Mouse (Mus musculus) retina, adult 2 months (tissue): ENCODE results near the gene Cdhr2.
A peak's percentile ranks its signal among the peaks of the same experiment; 100 is the strongest.

Experiments used
- DNase-seq: peaks from one replicate; pipeline ENCODE4 v3.0.0-alpha.2; 2012; ENCODE audit warnings: low read depth, low spot score

Cdhr2 gene

GRCm38 (mm10) chr13:54692711-54693557 lies 8.3 kb upstream of the Cdhr2 start:
- DNase-seq: no peak

DNA sequence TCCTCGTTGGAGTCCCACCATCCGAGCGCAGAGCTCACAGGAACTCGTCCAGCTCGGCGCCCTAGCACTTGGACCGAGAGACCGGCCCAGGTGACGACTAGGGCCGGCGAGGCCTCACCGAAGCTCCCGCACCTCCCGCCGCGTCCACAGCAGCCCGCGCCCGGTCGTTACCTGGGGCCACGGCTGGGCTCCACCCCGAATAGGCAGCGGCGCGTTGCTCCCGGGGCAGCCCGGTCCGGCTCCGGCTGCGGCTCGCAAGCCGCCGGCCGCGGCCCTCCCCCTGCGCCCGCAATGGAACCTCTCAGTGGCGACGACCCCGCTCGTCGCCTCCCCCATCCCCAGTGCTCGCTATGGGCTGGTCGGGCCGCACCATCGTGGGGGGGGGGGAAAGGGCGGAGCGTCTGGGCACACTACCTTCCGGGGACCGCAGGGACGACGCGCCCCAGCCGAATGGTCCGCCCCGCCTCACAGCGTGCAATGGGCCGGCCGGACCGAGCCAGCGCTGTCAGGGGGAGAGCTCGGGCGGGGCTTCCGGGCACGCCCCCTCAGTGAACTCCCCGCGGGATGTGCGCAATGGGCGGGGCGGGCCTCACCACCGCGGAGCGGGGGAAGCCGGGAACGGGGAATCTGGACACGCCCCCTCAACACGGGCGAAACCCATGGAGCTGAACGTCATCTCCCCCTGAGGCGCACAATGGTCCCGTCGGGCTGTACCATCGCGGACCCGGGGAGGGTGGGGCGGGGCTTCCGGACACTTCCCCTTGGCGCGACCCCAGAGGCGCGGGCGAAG lies 7.5 kb upstream of the Cdhr2 start, which contains the start of gene Rnf44:
TSS of gene Rnf44 (minus strand) at position 350 of the 790 bp plus-strand sequence.
- DNase-seq: peak; percentile 100

GRCm38 (mm10) chr13:54694348-54695060 lies 6.8 kb upstream of the Cdhr2 start:
- no peak for DNase-seq

- DNase-seq: no peak
Observed at GRCm38 (mm10) chr13:54695479-54696230, 5.6 kb upstream of the Cdhr2 start.

- no peak for DNase-seq
Observed at GRCm38 (mm10) chr13:54702507-54702906, 1.2 kb downstream of the Cdhr2 start.

DNA sequence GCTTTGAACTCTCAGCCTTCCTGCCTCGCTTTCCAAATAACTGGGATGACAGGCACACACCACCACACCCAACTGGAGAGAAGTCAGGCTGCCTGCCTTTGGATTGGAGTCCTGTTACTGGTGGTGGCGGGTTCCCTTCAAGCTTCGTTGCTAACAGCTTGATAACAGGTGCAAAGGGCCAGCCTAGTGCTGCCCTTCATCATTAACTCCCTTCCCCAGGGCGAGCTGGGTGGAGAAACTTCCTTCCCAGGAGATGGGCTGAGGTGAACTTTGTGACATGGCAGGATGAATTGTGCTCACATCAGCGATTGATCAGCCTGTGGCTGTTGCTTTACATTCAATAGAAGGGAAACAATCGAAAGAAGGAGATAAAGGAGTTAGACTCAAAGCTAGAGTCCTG lies 3.6 kb downstream of the Cdhr2 start:
- no peak for DNase-seq

- DNase-seq: no peak
Observed at GRCm38 (mm10) chr13:54710866-54711265, 9.6 kb downstream of the Cdhr2 start.

- no peak for DNase-seq
Observed at GRCm38 (mm10) chr13:54714393-54714792, 13.1 kb downstream of the Cdhr2 start.

DNA sequence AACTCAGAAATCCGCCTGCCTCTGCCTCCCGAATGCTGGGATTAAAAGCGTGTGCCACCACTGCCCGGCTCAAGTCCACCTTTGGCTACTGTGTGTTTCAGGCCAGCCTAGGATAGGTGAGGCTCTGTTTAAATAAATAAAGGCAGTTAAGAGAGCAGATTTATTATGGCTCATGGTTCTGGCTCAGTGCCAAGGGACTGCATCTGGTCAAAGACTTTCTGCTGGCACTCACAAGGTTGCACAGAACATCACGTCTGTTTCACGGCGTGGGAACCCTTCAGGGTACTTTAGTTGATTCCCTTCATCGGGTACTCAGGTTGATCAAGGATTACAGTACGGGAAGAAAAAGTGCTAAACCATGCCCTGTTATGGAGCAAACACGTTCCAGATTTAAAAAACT lies 13.7 kb downstream of the Cdhr2 start:
- DNase-seq: no peak

DNA sequence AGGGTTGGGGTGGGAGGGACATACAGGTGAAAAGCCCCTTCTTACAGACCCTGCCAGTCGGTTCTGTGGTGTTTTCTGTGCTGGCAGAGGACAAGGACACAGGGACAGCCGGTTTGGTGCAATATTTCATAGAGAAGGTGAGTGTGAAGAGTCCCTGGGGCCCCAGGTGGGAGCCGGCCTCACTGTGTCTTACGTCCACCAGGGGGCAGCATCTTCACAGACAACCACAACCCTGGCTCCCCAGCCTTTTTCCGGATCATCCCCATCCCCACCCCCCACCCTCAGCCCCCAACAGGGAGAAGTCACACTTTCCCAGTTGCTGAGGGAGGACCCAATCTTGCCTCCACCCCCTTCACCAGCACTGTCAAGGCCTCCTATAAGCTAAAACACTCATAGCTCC lies 15.7 kb downstream of the Cdhr2 start:
- peak; percentile 46 for DNase-seq

- DNase-seq: no peak
Observed at GRCm38 (mm10) chr13:54723143-54723542, 21.9 kb downstream of the Cdhr2 start.

GRCm38 (mm10) chr13:54726131-54726530 lies 24.9 kb downstream of the Cdhr2 start:
- DNase-seq: no peak

GRCm38 (mm10) chr13:54736931-54737330 lies 35.7 kb downstream of the Cdhr2 start:
- DNase-seq: no peak

- no peak for DNase-seq
Observed at GRCm38 (mm10) chr13:54737488-54738212, 36.4 kb downstream of the Cdhr2 start.

DNA sequence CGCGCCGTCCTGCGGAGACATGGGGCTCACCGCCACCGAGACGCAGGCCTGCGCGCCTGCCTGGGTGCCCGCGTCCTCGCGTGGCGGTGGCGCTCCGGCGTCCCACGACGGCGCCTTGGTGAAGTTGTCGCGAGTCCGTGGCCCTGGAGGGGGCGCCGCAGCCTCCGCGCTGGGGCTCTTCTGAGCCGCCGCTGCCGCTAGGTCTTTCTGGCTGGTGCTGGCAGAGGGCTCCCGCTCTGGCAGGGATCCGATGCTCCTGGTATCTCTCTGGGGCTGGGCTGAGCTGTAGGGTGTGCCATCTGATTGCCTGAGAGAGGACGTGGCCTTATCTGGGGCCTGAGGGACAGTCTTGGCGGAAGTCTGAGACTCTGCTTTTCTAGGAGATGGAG lies 36.9 kb downstream of the Cdhr2 start:
- DNase-seq: no peak

DNA sequence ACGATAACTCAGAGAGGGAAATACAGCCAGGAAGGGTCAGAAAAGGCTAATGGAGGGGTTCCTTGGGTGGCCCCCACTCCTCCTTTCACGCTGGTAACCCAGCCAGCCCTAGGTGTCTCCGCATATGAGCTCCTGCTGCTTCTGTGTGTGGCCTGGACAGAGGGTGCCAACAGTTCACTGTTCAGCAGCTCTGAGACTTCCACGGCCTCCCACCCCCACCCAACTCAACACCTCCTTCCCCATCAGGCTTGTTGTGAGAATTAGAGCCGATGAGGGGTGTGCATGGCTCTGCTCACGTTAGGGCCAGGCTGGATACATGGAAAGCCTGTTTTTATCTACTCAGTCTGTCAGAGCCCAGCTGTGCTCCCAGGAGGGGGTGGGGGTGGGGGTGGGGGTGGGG lies 44.8 kb downstream of the Cdhr2 start:
- DNase-seq: no peak

DNA sequence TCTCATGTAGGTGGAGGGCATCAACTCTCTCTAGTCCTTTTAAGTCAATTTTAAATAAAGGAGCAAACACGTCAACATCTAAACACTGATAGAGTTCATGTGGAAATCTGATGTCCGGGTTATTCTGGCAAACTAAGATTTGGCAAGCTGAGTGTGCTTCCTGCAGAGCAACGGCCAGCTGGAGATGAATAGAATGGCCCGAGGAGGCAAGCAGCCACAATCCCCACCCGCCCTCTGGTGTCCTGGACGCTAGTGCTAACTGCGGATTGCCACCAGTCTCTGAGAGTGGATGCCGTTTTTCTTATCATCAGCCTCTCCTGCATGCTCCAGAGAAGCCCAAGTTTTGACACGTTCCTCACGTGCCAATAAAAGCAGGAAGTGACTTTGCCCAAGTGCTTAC lies 45.6 kb downstream of the Cdhr2 start:
- DNase-seq: no peak

DNA sequence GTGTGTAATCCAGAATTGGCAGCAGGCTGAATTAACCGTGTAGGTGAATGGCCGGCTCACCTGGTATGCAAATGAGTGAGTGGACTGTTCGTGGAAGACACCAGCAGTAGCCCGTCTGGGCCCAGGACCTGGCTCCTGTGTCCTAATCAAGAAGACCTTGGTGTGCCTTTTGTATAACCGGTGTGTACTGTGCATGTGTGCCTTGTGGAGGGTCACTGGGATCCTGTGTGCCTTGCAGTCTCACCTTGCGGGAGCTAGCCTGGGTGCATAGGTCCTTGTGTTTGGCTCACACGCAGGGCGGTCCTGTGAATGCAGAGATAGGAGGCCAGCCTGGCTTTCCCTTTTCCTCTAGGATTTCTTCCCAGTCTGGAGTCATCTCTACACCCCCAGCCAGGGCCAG lies 46.9 kb downstream of the Cdhr2 start:
- DNase-seq: no peak

GRCm38 (mm10) chr13:54748721-54749060 lies 47.4 kb downstream of the Cdhr2 start:
- DNase-seq: no peak

DNA sequence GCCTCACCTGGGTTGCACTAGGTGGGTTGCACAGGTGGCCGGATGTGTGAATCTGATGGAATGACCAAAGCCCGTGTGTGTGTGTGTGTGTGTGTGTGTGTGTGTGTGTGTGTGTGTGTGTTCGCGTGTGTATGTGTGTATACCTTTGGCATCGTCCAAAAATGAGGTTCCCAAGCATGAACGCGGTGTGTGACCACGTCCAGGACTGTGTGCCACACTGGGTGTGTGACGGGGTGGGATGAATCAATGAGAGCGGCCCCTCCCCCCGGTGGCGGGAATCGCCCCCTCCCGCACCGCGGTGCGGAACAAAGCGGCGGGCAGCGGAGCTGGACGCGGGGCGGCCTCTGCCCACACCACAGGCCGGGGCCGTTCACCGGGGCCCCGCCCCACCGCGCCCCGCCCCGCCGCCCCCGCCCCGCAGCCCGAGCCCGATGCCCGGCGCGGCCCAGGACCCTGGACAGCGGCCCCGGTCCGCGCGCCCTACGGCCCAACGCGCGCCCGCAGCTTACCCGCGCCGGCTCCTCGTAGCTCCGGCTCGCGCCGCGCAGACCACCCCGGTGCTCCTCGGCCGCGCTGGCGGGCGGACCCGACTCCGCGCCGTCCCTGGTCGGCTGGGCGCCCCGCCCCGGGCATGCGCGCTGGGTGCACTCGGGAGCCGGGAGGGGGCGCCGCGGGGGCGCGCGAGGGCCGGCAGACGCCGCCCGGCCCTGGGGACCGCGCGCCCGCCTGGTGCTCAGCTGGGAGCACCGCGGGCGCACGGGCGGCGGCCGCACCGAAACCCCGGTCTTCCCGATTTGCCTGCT lies 48.0 kb downstream of the Cdhr2 start:
- DNase-seq: peak; percentile 73
